Mouse (Mus musculus) lung, postnatal 25 days (tissue): ENCODE measurements around the gene Rabac1.

ENCODE experiments used
- DNase-seq: peaks from one replicate; pipeline ENCODE4 v3.0.0; 2022; ENCODE audit warnings: low spot score

Gene Rabac1

DNA sequence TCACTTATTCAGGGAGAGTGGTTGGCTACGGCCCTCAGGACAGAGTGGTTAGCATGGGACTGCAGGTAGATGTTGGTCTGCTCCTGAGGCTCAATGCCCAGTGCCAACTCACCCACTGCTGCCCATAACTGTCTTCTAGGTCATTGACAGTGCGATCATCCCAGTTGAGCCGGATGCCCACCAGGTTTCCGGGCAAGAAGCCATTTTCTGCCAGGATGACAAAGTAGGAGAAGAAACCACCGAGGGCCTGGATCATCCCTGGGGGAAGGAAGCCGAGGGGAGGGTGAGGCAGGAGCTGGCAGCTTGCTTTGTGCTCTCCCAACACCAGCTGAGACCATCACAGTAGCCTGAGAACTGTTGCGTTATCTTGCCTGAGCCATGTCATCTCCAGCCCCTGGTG is 7.9 kb upstream of the Rabac1 start:
- DNase-seq, result no peak

DNA sequence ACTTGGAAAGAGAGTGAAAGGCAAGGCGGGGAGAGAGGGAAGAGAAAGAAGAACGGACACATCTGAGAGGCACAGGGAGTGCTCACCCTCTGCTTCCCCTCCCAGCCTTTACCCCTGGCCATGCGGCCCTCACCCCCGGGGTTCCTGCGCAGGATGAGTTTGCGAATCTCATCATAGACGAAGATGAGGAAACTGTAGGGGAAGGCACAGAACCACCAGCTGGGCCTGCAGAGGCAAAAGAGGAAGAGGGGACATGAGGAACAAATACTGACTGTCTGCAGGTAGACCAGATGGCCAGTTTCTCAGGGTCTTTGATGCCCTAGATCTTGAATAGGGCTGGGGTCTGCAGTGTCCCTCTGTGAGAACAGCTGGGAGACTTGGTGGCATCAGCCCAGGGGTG is 6.2 kb upstream of the Rabac1 start:
- DNase-seq, result no peak

GRCm38 (mm10) chr7:24974893-24975595 is 2.5 kb upstream of the Rabac1 start:
- peak; percentile 36 for DNase-seq

DNA sequence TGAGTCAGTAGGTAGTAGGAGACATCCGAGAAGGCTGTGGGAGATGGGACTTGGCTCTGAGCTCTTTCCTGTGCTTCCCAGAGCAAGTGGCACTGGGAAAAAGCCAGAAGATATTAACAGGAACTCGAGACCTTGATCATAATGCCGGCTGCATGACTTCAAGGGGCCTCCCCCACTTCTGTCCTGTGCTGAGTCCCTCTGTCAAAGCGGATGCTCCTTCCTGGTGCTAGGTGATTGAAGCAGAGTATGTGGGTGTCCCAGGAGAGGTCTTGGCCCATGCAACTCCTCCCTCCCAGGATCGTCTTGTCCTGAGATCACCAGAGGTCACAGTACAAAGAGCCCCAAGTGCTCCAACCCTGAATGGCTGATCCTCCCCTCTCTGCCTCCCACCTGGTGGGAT is 1.3 kb upstream of the Rabac1 start:
- DNase-seq, result no peak

- no peak for DNase-seq
Measured at GRCm38 (mm10) chr7:24973208-24973607, 654 bp upstream of the Rabac1 start.

DNA sequence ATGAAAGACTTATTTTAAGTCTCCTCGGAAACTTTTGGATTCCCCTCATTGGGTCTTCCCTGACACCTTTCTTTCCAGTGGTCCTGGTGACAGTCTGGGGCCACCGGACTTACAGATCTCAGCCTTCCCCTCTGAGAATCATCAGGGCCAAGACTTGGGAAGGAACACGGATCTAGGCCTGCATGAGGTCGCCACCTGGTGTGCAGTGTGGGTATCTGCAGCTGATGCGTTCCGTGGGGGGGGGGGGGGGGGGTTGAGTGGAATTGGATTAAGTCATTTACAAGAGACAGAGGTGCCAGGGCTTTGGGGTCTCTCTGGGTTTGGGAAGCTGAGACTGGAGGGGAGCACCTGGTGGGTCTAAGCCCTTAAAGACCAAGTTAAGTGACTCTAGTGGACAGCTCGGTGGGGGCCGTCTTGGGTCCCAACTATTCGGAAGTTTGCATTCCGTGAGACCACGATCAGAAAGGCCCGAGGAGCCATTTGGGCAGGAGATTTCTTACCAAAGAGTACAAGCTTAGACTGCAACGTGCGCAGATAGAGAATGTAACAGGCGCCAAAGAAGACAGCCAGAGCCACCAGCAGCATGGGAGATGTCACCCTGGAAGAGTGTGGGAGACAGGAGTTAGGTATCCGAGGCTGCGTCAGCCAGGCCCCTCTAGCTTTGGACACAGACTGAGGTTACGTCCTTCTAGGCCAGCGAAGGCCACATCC is 1.1 kb downstream of the Rabac1 start:
- DNase-seq, result peak; percentile 21

DNA sequence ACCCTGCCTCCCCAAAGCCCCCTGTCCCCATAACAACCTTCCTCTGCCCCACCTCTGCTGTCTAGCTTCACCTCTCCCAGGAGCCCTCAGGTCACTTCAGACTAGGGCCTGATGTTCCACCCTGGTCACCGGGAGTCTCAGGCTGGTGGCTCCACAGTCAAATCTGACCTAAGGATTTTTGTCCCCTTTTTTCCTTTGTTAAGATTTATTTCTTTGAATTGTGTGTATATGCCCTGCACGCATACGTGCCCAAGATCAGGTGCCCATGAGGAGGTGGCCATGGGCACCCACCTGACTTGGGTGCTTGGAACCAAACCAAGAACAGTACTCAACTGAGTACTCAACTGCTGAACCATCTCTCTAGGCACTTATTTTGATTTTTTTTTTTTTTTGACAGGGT is 2.2 kb downstream of the Rabac1 start:
- no peak for DNase-seq

DNA sequence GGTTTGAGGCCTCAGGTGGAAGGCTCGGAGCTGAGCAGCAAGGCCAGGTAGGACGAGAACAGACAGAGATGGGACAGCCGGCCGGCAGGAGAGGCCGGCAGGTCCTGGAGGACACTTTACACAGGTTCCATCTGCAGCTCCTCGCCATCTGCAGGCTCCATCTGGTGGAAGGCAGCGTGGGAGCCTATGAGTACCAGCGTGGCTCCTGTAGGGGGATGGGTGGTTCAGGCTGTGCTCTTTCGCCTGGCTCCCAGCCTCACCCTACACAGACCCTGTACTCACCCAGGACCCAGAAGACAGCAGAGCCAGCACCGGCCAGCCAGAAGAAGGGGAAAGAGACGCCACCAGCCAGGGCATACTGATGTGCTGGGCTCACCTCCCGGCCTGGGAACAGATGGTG is 2.7 kb downstream of the Rabac1 start:
- DNase-seq, result no peak

- no peak for DNase-seq
Measured at GRCm38 (mm10) chr7:24968463-24968862, 4.1 kb downstream of the Rabac1 start.

DNA sequence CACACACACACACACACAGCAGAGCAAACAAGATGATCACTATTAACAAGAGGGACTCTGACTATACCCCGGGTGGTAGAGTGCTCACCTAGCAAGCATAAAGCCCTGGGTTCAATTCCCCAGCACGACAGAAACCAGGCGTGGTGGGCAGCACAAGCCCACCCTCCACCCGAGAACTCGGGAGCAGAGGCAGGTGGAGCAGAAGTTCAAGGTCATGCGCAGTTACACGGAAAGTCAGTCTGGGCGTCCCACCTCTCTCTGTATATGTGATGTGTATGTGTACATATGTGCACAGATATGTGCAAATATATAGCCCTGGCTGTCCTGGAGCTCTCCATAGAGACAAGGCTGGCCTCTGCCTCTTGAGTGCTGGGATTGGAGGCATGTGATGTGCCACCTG is 4.6 kb downstream of the Rabac1 start:
- no peak for DNase-seq

DNA sequence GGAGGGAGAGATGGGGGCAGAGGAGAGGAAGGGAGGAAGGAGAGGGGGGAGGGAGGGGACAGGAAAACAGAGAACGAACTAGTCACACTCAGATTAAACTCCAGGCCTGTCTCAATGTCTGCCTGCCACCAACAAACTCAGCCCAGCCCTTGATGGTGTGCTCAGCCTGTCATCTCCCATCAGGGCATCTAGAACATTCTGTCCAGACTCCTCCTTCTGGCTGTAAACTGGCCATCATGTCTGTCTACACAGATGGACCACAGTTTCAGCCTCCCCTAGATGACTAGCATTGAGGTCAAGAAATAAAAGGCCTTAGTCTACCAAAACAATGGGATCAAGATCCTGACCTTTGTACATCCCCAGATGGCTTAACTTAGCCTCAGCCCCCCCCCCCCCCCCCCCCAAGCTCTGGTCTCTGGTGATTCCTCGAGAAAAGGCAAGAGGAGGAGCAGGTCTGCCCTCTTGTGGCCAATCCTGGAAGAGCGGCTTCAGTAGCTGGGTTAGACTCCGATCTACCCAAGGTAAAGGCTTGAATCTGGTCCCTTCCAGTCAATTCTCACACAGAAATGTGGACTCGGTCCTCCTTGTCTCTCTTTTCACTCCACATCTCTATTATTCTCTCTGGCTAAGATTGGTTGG is 7.5 kb downstream of the Rabac1 start:
- DNase-seq, result peak; percentile 83

DNA sequence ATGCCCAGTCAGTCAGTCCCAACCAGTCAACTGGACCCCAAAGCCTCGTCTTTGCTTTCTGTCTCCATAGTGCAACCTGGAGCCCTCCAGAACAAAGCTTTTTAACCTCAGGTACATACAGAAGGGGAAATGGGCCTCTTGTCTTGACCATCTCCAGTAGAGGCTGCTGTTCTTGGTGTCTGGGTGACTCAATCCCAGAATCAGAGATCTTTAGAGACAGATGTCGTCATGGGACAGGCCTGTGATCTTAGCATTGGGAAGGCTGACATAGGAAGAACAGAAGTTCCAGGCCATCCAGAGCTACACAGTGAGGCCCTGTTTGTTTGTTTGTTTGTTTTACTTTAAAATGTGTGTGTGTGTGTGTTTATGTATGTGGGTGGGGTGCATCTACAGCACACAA is 8.3 kb downstream of the Rabac1 start:
- no peak for DNase-seq

- no peak for DNase-seq
Measured at GRCm38 (mm10) chr7:24955226-24955625, 17.3 kb downstream of the Rabac1 start.

DNA sequence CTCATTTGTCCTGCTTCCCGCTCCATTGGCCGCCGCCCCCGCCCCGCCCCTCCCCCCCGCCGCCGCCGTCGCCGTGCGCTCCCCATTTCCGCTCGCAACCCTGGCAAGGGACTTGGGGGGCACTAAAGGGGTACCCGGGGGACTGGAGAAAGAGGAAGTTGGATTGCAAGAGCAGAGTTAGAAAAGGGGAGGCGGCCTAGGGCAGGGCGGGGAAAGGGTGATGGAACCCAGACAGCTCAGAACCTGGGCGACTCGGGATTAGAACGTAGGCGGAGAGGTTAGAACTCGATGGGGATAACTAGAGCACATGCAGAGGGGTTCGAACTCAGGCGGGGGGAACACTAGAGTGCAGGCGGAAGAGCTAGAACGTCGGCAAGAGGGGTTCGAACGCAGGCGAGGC is 18.1 kb downstream of the Rabac1 start:
- DNase-seq, result no peak

DNA sequence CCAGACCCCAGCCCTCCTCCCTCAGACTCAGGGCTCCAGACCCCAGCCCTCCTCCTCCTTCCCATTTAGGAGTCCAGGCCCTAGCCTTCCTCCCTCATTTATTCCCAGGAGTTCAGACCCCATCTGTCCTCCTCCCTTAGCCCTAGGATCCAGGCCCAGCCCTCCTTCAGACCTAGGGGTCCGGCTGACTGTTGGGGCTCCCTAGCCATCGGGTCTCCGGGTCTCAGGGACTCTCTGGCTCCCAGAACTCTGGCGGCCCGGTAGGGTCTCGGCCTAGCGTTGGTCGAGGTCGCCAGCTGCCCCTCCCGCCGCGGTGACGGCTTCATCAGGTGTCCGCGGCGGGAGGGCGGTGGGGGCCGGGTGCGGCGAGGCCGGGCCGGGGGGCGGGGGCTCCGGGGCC is 18.6 kb downstream of the Rabac1 start:
- no peak for DNase-seq

GRCm38 (mm10) chr7:24949958-24950623 is 22.5 kb downstream of the Rabac1 start:
- DNase-seq, result peak; percentile 67

DNA sequence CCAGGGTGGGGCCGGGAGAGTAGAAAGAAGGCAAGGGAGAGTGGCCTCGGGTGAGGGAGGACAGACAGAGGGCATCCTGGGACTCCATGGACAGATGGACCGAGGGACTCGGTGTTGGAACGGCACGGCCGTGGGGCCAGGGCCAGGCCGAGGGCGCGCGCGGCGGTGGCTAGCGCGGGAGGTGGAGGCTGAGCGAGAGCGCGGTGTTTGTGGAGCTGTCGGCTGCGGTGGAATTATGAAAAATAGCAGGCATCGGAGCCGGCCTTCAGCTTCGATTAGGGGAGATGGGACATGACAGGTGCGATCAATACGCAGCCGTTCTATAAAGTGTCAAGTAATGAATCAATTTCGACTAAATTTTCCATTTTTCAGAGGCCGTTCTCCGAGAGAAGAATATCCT is 23.8 kb downstream of the Rabac1 start:
- DNase-seq, result no peak

- DNase-seq, result no peak
Measured at GRCm38 (mm10) chr7:24947316-24948048, 25.1 kb downstream of the Rabac1 start.

- DNase-seq, result no peak
Measured at GRCm38 (mm10) chr7:24944257-24944950, 28.1 kb downstream of the Rabac1 start, which contains the start of gene Gm4881. Gene Gm4881 (minus strand): TSS chr7:24944494.

- no peak for DNase-seq
Measured at GRCm38 (mm10) chr7:24943641-24944040, 28.9 kb downstream of the Rabac1 start.

GRCm38 (mm10) chr7:24931651-24932050 is 40.9 kb downstream of the Rabac1 start:
- DNase-seq, result no peak
